Mouse (Mus musculus) left cerebral cortex, adult 9 months (tissue): ENCODE data around the gene Actn1.

Source experiments
- DNase-seq, 2 experiments: peaks; one replicate each; pipeline ENCODE4 v3.0.0; 2022; ENCODE audit warnings: low spot score in 2 of 2

The Actn1 gene

DNA sequence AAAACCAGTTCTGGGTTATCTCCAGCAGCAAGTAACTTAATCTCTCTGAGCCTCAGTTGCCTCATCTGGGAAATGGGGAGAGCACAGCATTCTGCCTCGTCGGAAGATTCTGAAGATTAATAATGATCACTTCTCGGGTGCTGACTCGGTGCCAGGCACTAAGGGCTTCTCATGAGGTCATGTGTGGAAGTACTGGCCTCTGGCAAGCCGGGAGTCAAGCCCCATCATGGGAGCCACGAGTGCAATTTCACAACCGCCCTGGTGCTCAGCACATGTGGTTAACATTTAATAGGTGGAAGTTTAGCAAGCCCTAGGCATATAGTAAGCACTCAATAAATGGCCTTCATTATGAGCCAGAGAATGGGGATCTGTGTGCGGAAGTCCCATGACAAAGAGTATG lies 125.0 kb downstream of the Actn1 start:
- DNase-seq = no peak

DNA sequence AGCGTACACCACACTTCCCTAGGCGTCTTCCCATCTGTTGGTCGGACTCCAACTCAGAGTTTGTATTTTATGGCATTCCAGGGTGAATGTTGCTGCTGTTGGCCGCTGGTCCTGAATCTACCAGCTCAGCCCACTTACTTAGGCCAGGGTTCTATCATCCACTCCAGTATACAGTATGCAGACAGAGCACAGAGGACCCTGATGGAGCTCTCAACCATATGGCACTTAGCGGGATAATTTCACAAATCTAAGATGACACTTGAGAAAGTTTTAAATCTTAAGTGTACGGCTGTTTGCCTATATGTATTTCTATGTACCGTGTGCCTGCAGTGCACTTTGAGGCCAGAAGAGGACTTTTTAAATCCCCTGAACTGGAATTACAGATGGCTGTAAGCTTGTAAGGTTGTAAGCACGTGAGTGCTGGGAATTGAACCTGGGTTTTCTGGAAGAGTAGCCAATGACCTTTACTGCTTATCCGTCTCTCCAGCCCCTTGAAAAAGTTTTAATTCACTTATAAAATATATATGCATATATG lies 127.1 kb downstream of the Actn1 start:
- no peak for DNase-seq

DNA sequence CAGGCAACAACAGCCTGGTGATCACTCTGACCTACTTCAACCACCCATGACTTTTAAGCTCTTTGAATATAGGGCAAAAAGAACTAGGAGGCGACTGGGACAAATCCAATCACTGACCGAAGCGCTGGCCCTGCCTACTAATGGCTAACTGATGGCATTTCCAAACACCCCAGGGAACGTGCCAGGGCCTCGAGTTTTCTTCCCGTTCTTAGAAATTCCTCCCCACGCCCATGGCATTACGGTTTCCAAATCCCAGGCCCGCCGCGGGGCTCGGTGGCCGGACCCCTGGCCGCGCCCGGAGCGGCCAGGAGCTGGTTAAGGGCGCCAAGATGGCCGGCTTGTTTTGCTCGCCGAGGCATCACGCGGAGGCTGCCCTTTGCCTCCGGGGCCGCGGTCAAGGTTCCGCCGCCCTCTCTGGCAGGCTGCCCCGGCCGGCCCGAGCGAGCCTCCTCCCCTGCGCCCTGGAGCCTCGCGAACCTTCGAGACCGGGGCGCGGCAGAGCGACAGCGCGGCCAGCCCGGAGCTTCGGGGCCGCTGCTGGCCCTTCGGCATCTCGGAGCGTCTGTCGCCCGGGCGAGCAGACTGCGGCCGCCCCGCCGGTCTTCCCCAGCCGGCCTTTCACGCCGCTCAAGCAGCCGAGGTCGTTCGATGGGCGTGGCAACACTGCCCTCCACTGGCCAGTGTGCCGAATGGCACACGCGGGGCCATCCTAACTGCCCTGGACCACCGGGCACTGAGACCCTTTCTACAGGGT lies 127.7 kb downstream of the Actn1 start:
- peak in 1 of 2 experiments; percentile 79 for DNase-seq

DNA sequence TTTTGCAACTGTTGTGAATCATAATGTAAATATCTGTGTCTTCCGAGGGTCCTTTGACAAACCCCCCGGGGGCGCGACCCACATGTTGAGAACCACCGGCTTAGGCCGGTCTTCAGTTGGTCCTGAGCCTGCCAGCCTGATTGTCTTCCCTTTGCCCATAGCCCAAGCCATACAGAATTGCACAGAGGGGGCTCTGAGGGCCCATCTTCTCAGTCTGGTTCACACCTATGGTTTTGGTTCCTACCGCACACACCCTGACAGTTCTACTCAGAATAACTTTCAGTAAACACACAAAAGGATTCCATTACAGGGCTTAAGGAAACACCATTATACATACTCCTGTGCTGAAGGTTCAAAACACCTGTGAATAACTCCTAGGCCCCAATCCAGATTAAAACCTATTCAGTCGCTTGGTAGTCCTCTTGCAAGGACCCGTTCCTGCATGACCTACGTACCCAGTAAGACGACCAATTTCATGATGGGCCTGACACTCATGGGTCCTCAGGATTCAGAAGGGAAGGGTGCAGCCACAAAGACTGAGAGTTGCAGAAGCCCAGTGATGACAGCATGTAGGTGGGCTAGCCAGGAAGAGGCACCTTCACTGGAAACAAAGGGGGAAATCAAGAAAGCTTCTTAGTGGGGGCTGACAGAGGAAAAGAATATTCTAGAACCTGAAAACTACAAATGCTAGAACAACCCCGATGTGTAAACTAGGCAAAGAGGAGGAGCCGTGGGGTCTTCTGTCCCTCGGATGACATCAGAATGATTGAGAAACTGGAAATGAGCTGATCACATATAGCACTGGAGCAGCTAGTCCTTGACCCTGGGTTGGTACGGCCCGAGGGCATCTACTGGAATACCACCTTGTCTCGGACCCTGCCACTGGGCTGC lies 128.6 kb downstream of the Actn1 start:
- no peak for DNase-seq

DNA sequence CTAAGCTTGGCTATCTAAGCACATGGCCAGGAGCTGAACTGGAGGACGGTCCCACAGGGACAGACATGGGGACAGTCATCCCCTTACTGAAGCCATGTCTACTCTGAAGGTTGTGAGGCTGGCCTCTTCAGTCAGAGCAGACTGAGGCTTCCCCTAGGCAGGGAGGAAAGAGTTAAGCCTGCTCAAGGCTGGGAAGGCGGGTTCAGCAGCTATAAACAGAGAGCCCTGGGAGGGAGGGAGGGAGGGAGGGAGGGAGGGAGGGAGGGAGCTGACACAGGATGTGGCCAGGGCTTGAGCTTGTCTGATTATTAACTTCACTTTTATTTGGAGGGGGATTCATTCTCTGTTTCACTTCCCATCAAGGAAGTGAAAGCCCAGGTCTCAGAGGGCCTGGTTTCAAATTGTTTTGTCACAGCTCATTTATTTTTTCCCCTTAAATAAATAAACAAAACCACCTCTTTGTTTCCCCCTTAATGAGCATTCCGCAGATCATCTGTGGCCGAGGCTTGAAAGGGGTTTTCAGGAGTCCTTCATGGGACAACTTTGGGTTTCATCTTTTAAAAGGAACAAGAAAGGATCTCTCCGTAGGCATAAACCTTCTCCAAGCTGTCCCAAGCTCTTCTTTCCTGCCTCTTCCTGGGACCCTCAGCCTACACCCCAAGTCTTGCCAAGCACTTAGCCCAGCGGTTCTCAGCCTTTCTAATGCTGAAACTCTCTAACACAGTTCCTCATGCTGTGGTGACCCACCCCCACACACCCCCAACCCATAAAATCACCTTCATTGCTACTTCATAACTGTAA lies 129.4 kb downstream of the Actn1 start:
- DNase-seq = no peak

DNA sequence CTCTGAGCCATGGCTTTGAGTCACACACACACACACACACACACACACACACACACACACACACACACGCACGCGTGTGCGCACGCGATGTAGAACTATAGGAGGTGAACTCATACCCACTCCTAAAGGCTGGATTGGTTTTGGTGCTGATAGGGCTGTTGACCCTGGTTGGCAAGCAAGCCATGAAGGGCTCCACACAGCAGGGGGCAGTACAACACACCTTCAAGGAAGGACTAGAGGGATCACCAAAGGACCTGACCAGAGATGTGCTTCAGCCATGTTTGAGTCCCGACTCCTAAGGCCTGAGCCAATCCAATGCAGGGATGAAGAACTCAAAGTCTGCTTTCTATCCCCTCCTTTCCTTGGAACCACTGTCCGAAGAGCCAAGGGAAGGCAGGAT lies 130.6 kb downstream of the Actn1 start:
- DNase-seq = peak in 1 of 2 experiments; percentile 28

DNA sequence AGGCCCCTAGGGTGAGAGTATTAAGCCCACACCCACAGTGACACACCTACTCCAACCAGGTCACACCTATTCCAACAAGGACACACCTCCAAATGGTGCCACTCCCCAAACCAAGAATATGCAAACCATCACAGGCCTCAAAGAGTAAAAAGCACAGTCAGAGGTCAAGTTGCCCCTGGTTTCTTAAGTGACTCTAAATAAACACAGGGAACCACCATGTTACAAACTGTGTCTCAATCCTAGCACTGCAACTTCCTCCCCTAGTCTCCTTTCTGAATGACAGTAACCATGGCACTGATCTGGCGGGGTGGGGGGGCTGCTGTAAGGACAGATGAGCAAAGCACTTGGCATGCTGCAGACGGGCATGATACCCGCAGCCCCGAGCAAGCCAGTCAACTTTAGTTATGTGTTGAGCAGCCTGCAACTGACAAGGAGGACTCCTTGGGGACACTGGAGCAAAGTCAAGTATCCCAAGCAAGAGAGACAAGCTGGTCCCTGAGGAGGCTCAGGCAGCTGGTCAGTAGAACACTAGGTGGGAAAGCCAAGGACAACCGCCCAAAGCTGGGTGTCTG lies 132.9 kb downstream of the Actn1 start:
- DNase-seq = no peak

DNA sequence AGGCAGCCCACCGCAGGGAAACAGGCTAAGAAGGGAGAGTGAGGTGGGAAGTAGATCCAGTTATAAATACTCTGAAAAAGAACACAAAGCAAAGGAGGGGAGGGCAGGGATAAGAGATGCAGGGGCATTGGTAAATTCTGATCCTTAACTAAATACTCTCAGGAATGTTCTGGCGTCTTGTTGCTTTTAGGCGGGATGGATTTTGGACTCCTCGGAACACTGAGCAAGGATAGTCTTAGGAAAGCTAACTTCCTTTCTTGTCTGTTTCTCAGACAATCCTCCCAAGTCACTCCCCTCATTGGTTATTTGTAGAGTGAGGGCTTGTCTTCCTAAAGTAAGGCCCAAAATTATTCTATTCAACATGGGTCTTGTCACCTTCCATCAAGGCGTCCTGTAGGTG lies 134.9 kb downstream of the Actn1 start:
- no peak for DNase-seq

DNA sequence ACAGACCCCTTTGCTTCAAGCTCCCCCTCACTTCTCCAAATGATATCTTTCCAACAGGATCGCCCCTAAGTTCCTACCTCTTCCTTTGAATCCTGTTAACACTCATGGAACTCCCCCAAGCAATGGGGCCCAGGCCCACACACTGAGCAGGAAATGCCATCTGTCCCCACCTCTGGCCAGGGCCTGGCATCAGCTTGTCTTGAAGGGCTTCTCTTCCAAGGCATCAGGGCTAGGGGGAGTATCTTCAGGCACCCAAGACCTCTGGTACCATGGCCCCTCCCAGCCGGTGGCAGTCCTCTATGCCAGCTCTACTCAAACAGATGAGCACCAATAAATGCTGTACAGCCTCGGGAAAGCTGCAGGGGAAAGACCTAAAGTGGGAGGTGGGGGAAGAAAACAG lies 135.4 kb downstream of the Actn1 start:
- no peak for DNase-seq

DNA sequence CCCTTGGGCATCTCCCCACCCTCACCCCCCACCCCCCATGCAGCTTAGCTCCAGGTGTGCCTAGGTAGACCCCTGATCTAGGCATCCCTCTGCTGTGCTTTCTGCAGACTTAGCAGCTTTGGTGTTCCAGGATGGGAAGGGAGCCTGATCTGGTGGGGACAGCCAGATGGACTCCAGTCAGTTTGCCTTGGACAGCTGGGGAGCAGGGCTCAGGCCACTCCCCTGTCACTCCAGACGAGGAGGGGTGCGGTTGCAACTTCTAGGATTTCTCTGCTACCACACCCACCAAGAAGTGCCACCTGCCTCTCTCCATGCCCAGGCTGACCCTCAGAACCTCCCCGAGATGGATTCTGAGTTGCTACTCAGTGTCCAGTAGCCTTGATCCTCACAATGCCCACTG lies 136.0 kb downstream of the Actn1 start:
- no peak for DNase-seq

DNA sequence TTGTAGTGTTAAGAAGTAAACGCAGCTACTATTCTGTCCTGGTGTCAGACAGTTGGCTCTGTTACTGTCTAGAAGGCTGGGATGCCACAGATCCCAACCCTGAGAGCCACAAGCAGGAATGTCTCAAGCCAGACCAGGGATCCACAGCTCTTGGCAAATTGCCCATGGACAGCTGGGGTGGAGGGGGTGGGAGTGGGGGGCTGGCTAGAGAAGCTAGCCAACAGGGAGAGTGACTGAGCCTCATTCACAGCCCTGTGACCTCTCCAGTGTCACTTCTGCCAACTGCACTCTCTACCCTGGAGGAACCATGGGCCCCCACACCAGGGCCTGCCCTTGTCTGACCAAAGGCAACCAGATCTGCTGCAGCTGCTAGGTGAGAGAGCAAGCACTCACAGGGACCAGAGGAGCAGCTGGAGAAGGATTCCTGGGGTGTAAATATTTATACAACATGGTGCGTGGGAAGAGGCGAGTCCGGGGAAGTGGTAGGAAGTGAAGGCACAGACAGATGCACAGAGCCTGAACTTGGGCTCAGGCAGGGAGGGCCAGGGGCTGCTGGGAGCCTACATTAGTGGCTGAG lies 136.9 kb downstream of the Actn1 start:
- DNase-seq = no peak

DNA sequence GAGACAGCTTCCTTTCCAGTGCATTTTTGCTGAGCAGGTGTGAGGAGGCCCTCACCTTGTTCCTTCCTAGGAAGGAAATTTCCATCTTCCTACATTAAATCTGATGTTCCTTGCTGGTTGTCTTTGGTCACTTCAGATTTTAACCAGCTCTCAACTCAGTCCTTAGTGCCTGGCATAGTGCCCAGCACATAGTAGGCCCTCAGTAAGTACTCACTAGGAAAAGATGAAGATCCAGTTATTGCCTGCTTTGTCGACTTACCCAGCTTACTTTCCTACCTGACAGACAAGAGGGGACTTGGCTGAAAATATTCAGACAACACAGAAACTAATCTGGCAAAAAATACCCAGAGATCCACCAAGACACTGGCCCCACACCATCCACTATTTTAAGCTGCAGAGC lies 138.7 kb downstream of the Actn1 start:
- no peak for DNase-seq

DNA sequence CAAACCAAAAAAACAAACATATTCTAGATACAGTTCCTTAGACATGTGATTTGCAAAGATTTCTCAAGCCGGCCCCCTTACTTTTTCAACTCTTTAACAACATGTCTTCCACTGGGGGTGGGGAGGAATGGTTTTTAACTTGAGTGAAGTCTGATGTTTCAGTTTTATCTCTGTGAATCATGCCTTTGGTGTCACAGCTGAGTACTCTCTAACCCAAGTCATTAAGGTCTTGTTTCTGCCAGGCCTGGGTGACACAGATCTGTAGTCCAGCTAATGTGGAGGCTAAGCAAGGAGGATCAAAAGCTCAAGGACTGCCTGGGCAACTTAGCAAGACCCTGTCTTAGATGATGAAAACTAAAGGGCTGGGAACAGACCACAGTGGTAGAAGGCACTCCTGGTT lies 141.6 kb downstream of the Actn1 start:
- no peak for DNase-seq
